Mouse (Mus musculus): ENCODE data around the gene Gm21663. TPM values are rescaled to one million over a fixed set of nuclear protein-coding genes. Genes with fewer than 3 reads are reported as not detected.
"Not testable (repeated sequence)": the region's sequence is repeated elsewhere in the genome, so short reads cannot be mapped to it uniquely, and the experiment has no call there.

Gene Gm21663
- polyA plus RNA-seq (2016; fragmentation: Nextera tagmentation; extraction: Ambion mirVana) = not detected in 2 replicates

DNA sequence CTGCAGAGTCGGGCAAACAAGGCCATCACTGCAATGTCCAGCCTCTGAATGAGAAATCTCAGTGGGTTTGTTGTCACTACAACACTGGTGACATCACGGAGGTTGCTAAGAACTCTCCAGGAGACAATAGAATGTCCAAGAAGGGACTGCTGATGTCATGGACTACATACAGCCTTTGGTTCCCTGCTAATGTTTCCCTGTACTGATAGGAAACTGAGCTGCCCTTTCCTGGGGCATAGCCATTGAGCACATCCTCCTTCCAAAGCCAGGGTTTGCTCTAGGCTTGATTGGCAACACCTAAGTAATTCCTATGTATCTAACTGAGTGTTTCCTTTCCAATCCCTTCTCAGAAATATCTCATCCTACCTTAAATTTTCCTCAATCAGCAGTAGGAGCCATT, at the start of gene Gm21663:
Gene Gm21663, minus strand, starts transcription at position 101 of the 400 bp plus-strand sequence.
- H3K27me3 ChIP-seq (replicated peaks); H3K4me1 ChIP-seq; H3K36me3 ChIP-seq; H3K4me2 ChIP-seq (replicated peaks); H3K9ac ChIP-seq; H3K9me3 ChIP-seq; H3K27ac ChIP-seq; ATAC-seq (ENCODE audit: low FRiP score, low read depth); H3K4me3 ChIP-seq: not testable (repeated sequence)
- 69% methylated on average over 2 of the region's 2 CpGs for WGBS

DNA sequence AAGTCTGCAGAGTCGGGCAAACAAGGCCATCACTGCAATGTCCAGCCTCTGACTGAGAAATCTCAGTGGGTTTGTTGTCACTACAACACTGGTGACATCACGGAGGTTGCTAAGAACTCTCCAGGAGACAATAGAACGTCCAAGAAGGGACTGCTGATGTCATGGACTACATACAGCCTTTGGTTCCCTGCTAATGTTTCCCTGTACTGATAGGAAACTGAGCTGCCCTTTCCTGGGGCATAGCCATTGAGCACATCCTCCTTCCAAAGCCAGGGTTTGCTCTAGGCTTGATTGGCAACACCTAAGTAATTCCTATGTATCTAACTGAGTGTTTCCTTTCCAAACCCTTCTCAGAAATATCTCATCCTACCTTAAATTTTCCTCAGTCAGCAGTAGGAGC, 46.4 kb upstream of the Gm21663 start, which contains the start of gene Gm21698:
Gene Gm21698, minus strand, starts transcription at position 101 of the 400 bp plus-strand sequence.
- no CpG with 5 or more reads among the region's 3 CpGs for WGBS
- H3K4me2 ChIP-seq (replicated peaks); H3K4me3 ChIP-seq; H3K9ac ChIP-seq; H3K9me3 ChIP-seq; H3K27ac ChIP-seq; H3K27me3 ChIP-seq (replicated peaks); ATAC-seq (ENCODE audit: low FRiP score, low read depth); H3K36me3 ChIP-seq; H3K4me1 ChIP-seq: not testable (repeated sequence)

DNA sequence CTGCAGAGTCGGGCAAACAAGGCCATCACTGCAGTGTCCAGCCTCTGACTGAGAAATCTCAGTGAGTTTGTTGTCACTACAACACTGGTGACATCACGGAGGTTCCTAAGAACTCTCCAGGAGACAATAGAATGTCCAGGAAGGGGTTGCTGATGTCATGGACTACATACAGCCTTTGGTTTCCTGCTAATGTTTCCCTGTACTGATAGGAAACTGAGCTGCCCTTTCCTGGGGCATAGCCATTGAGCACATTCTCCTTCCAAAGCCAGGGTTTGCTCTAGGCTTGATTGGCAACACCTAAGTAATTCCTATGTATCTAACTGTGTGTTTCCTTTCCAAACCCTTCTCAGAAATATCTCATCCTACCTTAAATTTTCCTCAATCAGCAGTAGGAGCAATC, 30.4 kb upstream of the Gm21663 start, which contains the start of gene Gm21680:
Gene Gm21680, minus strand, starts transcription at position 101 of the 400 bp plus-strand sequence.
- H3K36me3 ChIP-seq; H3K4me2 ChIP-seq (replicated peaks); H3K27ac ChIP-seq; H3K4me3 ChIP-seq; ATAC-seq (ENCODE audit: low FRiP score, low read depth); H3K9me3 ChIP-seq; H3K27me3 ChIP-seq (replicated peaks); H3K9ac ChIP-seq; H3K4me1 ChIP-seq: not testable (repeated sequence)
- WGBS = no CpG with 5 or more reads among the region's 2 CpGs

DNA sequence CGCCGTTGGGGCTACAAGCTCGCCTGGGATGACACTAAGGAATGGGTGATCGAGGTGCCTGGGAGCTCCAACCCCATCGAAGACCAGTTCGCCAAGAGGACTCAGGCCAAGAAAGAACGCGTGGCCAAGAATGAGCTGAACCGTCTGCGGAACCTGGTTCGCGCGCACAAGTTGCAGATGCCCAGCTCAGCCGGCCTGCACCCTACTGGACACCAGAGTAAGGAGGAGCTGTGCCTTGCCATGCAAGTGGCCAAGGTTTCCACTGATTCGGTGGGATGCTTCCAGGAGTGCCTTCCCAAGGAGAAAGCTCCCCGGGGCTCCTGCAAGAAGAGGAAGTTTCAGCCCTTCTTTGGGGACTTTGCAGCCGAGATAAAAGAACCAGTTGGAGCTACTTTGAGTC, 14.9 kb upstream of the Gm21663 start:
- H3K9me3 ChIP-seq; H3K27me3 ChIP-seq (replicated peaks); H3K36me3 ChIP-seq; H3K27ac ChIP-seq; H3K9ac ChIP-seq; ATAC-seq (ENCODE audit: low FRiP score, low read depth); H3K4me1 ChIP-seq: not testable (repeated sequence)
- Histone ChIP-seq H3K4me3 (0 out of 2 replicates have a peak overlapping the region, but pooled peaks have one; percentile 7), H3K4me2 (replicated peaks) (peak overlapping the region; percentile 40; the same call in 1 of the 2 replicates)
- 58% methylated on average over 17 of the region's 17 CpGs for WGBS

DNA sequence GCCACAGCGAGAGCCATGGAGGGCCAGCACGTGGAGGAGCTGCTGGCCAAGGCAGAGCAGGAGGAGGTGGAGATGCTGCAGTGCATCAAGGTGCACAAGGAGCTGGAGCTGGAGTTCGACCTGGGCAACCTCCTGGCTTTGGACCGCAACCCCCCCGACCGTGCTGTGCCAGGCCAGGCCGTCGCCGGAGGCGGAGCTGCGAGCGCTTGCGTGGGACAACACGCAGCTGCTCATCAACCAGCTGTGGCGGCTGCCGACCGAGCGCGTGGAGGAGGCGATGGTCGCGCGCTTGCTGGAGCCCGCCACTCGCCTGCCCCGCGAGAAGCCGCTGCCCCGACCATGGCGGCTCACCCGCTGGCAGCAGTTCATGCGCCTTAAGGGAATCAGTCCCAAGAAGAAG, 14.4 kb upstream of the Gm21663 start:
- H3K27me3 ChIP-seq (replicated peaks); H3K9ac ChIP-seq; H3K4me1 ChIP-seq; H3K9me3 ChIP-seq; H3K27ac ChIP-seq; H3K36me3 ChIP-seq: not testable (repeated sequence)
- Histone ChIP-seq H3K4me2 (replicated peaks) (peak overlapping the region; percentile 40), H3K4me3 (0 out of 2 replicates have a peak overlapping the region, but pooled peaks have one; percentile 7)
- peak; percentile 65; the same call in 1 of the 2 replicates for ATAC-seq (ENCODE audit: low FRiP score, low read depth)
- 40% methylated on average over 32 of the region's 32 CpGs for WGBS

DNA sequence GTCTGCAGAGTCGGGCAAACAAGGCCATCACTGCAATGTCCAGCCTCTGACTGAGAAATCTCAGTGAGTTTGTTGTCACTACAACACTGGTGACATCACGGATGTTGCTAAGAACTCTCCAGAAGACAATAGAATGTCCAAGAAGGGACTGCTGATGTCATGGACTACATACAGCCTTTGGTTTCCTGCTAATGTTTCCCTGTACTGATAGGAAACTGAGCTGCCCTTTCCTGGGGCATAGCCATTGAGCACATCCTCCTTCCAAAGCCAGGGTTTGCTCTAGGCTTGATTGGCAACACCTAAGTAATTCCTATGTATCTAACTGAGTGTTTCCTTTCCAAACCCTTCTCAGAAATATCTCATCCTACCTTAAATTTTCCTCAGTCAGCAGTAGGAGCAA, 12.1 kb upstream of the Gm21663 start, which contains the start of gene Gm21671:
Gene Gm21671, minus strand, starts transcription at position 101 of the 400 bp plus-strand sequence.
- WGBS = 77% methylated on average over 2 of the region's 2 CpGs
- not testable (repeated sequence) for H3K36me3 ChIP-seq; H3K27ac ChIP-seq; H3K4me3 ChIP-seq; H3K9me3 ChIP-seq; H3K27me3 ChIP-seq (replicated peaks); H3K4me2 ChIP-seq (replicated peaks); H3K9ac ChIP-seq; ATAC-seq (ENCODE audit: low FRiP score, low read depth); H3K4me1 ChIP-seq

DNA sequence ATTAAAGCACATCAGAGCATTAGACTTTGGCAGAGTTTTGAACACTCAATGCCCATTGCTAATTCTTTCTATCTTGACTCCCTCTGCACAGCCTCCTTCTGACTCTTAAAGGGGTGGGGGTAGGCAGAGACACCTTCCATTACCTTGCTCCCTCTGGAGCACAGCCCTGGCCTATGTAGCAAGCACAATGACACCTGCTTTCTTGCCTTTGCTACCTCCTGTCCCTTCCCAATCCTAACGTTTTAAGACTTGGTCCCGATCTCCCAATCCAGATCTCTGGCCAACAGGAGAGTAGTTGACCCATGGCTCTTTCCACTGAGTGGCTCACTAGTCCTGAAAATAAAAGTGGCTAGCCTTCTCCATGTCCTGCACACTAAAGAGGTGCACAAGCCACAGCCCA, 3.2 kb upstream of the Gm21663 start:
- H3K36me3 ChIP-seq; H3K4me2 ChIP-seq (replicated peaks); ATAC-seq (ENCODE audit: low FRiP score, low read depth); H3K4me1 ChIP-seq; H3K9ac ChIP-seq; H3K27me3 ChIP-seq (replicated peaks); H3K27ac ChIP-seq; H3K9me3 ChIP-seq; H3K4me3 ChIP-seq: not testable (repeated sequence)
- 85% methylated on average over 2 of the region's 2 CpGs for WGBS

DNA sequence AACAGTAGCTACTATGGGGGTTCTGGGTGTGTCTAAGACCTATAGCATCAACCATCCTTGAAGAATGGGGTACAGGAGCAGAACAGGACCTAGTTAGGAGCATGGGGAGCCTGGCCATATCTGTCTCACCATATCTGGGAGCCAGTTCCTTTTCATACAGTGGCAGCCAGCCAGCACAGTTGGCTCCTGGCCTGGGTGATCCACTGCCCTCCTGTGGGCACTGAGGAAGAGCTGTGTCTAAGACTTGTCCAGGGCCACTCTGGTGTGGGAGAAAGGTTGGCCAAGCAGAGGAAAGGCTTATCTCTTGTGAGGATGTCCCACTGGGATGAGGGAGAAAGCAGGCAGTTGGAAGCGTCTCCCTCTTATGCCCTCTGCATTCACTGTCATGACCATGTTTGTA, 50.9 kb downstream of the Gm21663 start:
- WGBS = 94% methylated on average over 1 of the region's 1 CpGs
- Histone ChIP-seq H3K36me3 (no peaks in the 10 kb centered on the region), H3K4me1 (no peaks in the 10 kb centered on the region), H3K27ac (no peak overlapping the region), H3K27me3 (replicated peaks) (no peaks in the 10 kb centered on the region), H3K4me3 (no peak overlapping the region), H3K9ac (no peak overlapping the region), H3K4me2 (replicated peaks) (no peak overlapping the region), H3K9me3 (no peaks in the 10 kb centered on the region)
- ATAC-seq (ENCODE audit: low FRiP score, low read depth) = no peak

DNA sequence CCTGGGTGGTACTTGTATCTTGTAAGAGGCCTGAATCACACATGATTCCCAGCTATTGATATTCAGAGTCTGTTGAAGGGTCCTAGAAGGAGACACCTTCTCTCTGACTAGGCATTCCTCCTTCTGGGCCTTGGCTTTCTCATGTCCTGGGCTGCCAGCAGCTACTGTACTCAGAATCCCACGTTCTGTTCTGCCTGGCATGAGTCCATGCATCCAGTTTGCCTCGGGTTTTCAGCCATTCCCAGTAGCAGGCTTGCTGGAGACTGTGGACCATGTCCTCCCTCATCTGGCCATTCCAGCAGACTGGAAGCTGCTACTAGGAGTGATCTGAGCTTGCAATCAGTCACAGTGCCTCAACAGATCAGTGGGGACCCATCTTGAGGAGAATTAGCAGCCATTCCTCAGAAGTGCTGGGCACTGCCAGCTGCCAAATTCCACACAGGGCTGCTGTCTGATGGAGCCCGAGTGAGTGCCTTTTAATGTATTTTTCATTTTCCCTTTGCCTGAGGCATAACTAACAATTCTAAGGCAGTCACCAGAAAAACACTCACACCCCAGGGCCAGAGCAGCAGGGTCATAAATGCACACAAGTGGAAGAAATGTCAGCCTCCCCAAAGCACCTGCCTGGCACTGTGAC, 52.3 kb downstream of the Gm21663 start:
- H3K9ac ChIP-seq = no peak overlapping the region
- ATAC-seq (ENCODE audit: low FRiP score, low read depth) = no peak
- H3K27ac ChIP-seq = no peak overlapping the region
- H3K4me1 ChIP-seq = no peaks in the 10 kb centered on the region
- no peaks in the 10 kb centered on the region for H3K9me3 ChIP-seq
- 55% methylated on average over 3 of the region's 3 CpGs for WGBS
- no peak overlapping the region for H3K4me3 ChIP-seq
- H3K4me2 ChIP-seq (replicated peaks) = no peak overlapping the region
- no peaks in the 10 kb centered on the region for H3K36me3 ChIP-seq
- H3K27me3 ChIP-seq (replicated peaks) = no peaks in the 10 kb centered on the region

DNA sequence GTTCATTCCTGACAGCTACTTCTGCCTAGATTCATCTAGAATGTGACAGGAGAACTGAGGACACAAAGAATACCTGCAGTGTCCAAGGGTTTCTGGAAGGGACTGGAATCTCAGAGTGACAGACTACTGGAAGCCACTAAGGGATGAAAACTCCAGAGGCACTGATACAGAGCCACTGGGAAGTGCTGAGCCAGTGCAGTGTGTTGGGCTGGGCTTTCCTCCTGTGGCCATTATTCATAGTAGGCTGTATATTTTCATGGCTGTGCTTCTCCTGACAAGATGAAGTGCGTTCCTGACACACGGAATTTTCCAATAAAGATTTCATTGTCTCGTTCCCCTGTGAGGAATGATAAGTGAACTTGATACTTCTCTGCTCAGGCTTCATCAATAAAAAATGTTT, 55.5 kb downstream of the Gm21663 start:
- Histone ChIP-seq H3K4me2 (replicated peaks) (no peak overlapping the region), H3K4me3 (no peak overlapping the region), H3K9me3 (no peaks in the 10 kb centered on the region), H3K27me3 (replicated peaks) (no peaks in the 10 kb centered on the region), H3K36me3 (no peaks in the 10 kb centered on the region), H3K27ac (no peak overlapping the region), H3K4me1 (no peaks in the 10 kb centered on the region), H3K9ac (no peak overlapping the region)
- 60% methylated on average over 3 of the region's 3 CpGs for WGBS
- ATAC-seq (ENCODE audit: low FRiP score, low read depth) = peak; percentile 48; the same call in 1 of the 2 replicates

Other genes with a start within 250 kb of the Gm21663 start
- 8.2 TPM in 2 replicates for gene Xrcc2, start 236.6 kb downstream of the Gm21663 start, polyA plus RNA-seq (2016; fragmentation: Nextera tagmentation; extraction: Ambion mirVana)
- 13.4 and 13.8 TPM in 2 replicates for gene Actr3b, start 182.4 kb downstream of the Gm21663 start, polyA plus RNA-seq (2016; fragmentation: Nextera tagmentation; extraction: Ambion mirVana)
- 0.09 TPM in 1 of 2 replicates, not detected in the other for gene Gm21671, start 12.0 kb upstream of the Gm21663 start, polyA plus RNA-seq (2016; fragmentation: Nextera tagmentation; extraction: Ambion mirVana)
- gene Gm21680, start 30.3 kb upstream of the Gm21663 start, polyA plus RNA-seq (2016; fragmentation: Nextera tagmentation; extraction: Ambion mirVana) = 0.06 TPM in 1 of 2 replicates, not detected in the other
- not detected in 2 replicates for gene Gm21698, start 46.3 kb upstream of the Gm21663 start, polyA plus RNA-seq (2016; fragmentation: Nextera tagmentation; extraction: Ambion mirVana)
- not detected in 2 replicates for gene Gm1979, start 62.4 kb upstream of the Gm21663 start, polyA plus RNA-seq (2016; fragmentation: Nextera tagmentation; extraction: Ambion mirVana)
- not detected in 2 replicates for gene Gm5862, start 80.5 kb upstream of the Gm21663 start, polyA plus RNA-seq (2016; fragmentation: Nextera tagmentation; extraction: Ambion mirVana)
- gene Speer4a, start 97.2 kb upstream of the Gm21663 start, polyA plus RNA-seq (2016; fragmentation: Nextera tagmentation; extraction: Ambion mirVana) = not detected in 2 replicates
- 0.06 TPM in 1 of 2 replicates, not detected in the other for gene Gm7347, start 116.2 kb upstream of the Gm21663 start, polyA plus RNA-seq (2016; fragmentation: Nextera tagmentation; extraction: Ambion mirVana)
- gene Gm10471, start 146.9 kb upstream of the Gm21663 start, polyA plus RNA-seq (2016; fragmentation: Nextera tagmentation; extraction: Ambion mirVana) = not detected in 2 replicates
- not detected in 2 replicates for gene 5031410I06Rik, start 163.0 kb upstream of the Gm21663 start, polyA plus RNA-seq (2016; fragmentation: Nextera tagmentation; extraction: Ambion mirVana)
- 0.13 TPM in 1 of 2 replicates, not detected in the other for gene Gm10220, start 179.0 kb upstream of the Gm21663 start, polyA plus RNA-seq (2016; fragmentation: Nextera tagmentation; extraction: Ambion mirVana)